Mouse (Mus musculus): ENCODE data around the gene Pnkd. TPM values are rescaled to one million over a fixed set of nuclear protein-coding genes. Genes with fewer than 3 reads are reported as not detected.

Pnkd gene
- polyA plus RNA-seq, 1 experiment from 2014 or later, result 169 TPM

DNA sequence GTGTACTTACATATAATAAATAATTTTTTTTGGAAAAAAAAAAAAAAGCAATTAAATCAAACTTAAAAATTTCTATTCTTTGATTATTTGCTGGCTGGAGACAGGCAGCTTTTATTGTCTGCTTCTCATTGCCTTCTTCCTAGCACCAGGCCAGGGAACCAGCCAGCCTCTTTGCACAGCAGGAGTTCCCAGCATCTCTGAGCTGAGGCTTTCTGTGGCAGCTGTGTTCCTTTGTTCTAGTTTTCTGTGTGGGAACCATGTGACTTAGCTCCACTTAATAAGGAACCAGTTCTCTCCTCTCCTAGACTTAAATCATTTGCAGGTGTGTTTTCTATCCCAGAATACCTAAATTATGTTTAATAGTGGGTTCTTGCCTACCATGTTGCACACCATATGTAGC, 72.8 kb downstream of the Pnkd start:
- no peaks in the 10 kb centered on the region for H3K27me3 ChIP-seq (ENCODE audit: insufficient read depth, low read length)
- no peak for DNase-seq (ENCODE audit: low spot score)
- no peaks in the 10 kb centered on the region for H3K4me1 ChIP-seq (replicated peaks; ENCODE audit: insufficient read depth, low read length)
- no peak overlapping the region for H3K27ac ChIP-seq
- no peak overlapping the region for H3K4me3 ChIP-seq (replicated peaks; ENCODE audit: low read depth, low read length)
- no peak overlapping the region for H3K4me2 ChIP-seq (ENCODE audit: low read length)
- H3K9me3 ChIP-seq (replicated peaks; ENCODE audit: low read length), result no peaks in the 10 kb centered on the region
- no peak for ATAC-seq (replicated peaks; ENCODE audit: low FRiP score, low read depth)
- no peak overlapping the region for H3K9ac ChIP-seq (ENCODE audit: low read depth, low read length)
- no peaks in the 10 kb centered on the region for H3K36me3 ChIP-seq (ENCODE audit: insufficient read depth, low read length)
- TF ChIP-seq CTCF (IDR thresholded peaks at IDR 0.05; ENCODE audit: low read depth), result no peak

DNA sequence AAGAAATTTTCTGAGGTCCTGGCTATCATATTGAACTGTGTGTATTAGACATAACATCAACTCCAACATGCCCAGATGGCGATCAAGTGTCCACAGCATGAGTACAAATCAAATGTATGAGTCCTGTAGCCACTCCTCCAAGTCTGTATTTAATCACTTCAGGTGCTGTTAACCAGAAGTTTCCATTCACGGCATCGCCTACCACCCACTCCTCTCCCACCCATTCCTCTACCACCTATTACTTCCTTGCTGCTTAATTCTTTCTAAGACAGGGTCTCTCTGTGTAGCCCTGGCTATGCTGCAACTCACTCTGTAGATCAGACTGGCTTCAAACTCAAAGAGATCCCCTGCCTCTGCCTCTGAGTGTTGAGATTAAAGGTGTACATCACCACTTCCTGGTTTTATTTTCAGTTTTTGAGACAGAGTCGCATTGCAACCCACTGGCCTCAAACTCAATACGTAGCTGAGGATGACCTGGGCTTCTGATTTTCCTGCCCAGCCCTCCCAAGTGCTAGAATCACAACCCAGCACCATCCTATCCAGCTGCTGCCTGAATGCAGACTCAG, 75.3 kb downstream of the Pnkd start:
- Histone ChIP-seq H3K4me3 (replicated peaks; ENCODE audit: low read depth, low read length) (no peak overlapping the region), H3K4me1 (replicated peaks; ENCODE audit: insufficient read depth, low read length) (no peaks in the 10 kb centered on the region), H3K36me3 (ENCODE audit: insufficient read depth, low read length) (no peaks in the 10 kb centered on the region), H3K9ac (ENCODE audit: low read depth, low read length) (no peak overlapping the region), H3K4me2 (ENCODE audit: low read length) (no peak overlapping the region), H3K27me3 (ENCODE audit: insufficient read depth, low read length) (no peaks in the 10 kb centered on the region), H3K27ac (no peak overlapping the region), H3K9me3 (replicated peaks; ENCODE audit: low read length) (no peaks in the 10 kb centered on the region)
- ATAC-seq (replicated peaks; ENCODE audit: low FRiP score, low read depth), result no peak
- no peak for TF ChIP-seq CTCF (IDR thresholded peaks at IDR 0.05; ENCODE audit: low read depth)
- no peak for DNase-seq (ENCODE audit: low spot score)
- WGBS, result 86% methylated on average over 5 of the region's 5 CpGs

DNA sequence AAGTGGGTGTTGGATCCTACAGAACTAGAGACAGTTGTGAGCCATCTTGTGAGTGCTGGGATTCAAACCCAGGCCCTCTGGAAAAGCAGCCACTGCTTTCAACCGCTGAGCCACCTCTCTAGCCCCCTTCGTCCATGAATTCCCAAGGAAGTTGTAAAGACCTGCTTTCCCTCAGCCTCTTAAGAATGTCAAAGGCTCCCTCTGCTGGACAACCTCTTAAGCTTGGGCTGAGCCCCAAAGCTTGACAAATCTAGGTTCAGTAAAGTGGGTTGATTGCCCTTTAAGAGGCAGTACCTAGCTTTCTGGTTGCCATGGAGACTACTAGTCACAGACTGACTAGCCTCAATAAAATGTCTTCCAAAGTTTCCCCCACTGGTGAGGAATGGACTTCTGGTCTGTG, 77.1 kb downstream of the Pnkd start, which contains the start of gene Catip:
Gene Catip, plus strand, starts transcription at position 297 of the 400 bp plus-strand sequence.
- H3K27ac ChIP-seq, result no peak within 1 kb of the TSS
- no peak within 1 kb of the TSS for H3K4me3 ChIP-seq (replicated peaks; ENCODE audit: low read depth, low read length)
- ATAC-seq (replicated peaks; ENCODE audit: low FRiP score, low read depth), result peak; percentile 54; the same call in 1 of the 2 replicates
- H3K9me3 ChIP-seq (replicated peaks; ENCODE audit: low read length), result no peaks in the 10 kb centered on the region
- H3K27me3 ChIP-seq (ENCODE audit: insufficient read depth, low read length), result no peaks in the 10 kb centered on the region
- no peaks in the 10 kb centered on the region for H3K4me1 ChIP-seq (replicated peaks; ENCODE audit: insufficient read depth, low read length)
- H3K9ac ChIP-seq (ENCODE audit: low read depth, low read length), result no peak within 1 kb of the TSS
- 0% methylated on average over 2 of the region's 2 CpGs for WGBS
- DNase-seq (ENCODE audit: low spot score), result peak; percentile 97
- H3K4me2 ChIP-seq (ENCODE audit: low read length), result no peak within 1 kb of the TSS; the same call in 1 of the 2 replicates
- H3K36me3 ChIP-seq (ENCODE audit: insufficient read depth, low read length), result no peaks in the 10 kb centered on the region
- peak; percentile 93 for TF ChIP-seq CTCF (IDR thresholded peaks at IDR 0.05; ENCODE audit: low read depth)

DNA sequence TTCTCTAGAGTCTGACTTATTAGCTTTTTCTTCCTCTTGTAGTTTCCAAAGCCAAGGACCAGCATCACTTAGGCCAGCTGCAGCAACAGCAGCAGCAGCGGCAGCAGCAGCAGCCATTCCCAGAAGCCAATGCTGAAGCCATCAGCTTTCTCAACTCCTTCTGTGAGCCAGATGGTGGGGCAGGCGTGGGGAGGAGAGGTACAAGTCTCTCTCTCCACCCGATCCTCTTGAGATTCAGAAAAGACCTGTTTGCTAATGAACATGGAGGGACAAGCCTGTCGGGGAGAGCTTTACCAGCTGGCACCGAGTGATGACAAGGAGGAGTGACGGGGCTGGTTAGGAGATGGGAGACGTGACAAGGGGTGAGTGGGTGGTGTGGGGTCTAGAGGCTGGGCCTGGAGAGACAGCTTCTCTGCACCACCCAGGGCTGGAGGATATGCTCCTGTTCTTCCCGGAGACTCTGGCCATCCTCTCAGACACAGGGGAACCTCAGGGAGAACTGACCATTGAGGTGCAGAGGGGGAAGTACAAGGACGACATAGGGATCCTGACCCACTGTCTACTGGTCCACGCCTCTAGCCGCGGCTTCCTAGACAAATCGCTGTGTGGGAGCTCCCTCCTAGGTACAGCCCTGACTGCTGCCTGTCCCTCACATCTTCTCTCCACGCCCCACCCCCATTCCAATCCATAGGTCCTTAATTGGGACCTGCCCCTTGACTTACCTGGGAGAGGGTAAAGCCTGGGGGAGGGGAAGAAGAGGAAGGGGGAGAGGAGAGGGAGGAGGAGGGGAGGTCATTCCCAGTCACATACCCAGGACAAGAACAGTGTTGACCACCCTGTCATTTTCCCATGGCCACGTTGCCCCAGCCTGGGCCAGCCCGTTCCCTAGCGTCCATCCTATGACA, 77.8 kb downstream of the Pnkd start:
- Histone ChIP-seq H3K4me3 (replicated peaks; ENCODE audit: low read depth, low read length) (no peak overlapping the region), H3K9me3 (replicated peaks; ENCODE audit: low read length) (no peaks in the 10 kb centered on the region), H3K4me2 (ENCODE audit: low read length) (no peak overlapping the region; the same call in 1 of the 2 replicates), H3K9ac (ENCODE audit: low read depth, low read length) (no peak overlapping the region), H3K4me1 (replicated peaks; ENCODE audit: insufficient read depth, low read length) (no peaks in the 10 kb centered on the region), H3K27me3 (ENCODE audit: insufficient read depth, low read length) (no peaks in the 10 kb centered on the region), H3K36me3 (ENCODE audit: insufficient read depth, low read length) (no peaks in the 10 kb centered on the region), H3K27ac (no peak overlapping the region)
- ATAC-seq (replicated peaks; ENCODE audit: low FRiP score, low read depth) (peak; percentile 40), DNase-seq (ENCODE audit: low spot score) (no peak)
- TF ChIP-seq CTCF (IDR thresholded peaks at IDR 0.05; ENCODE audit: low read depth), result no peak
- WGBS, result 53% methylated on average over 17 of the region's 17 CpGs

DNA sequence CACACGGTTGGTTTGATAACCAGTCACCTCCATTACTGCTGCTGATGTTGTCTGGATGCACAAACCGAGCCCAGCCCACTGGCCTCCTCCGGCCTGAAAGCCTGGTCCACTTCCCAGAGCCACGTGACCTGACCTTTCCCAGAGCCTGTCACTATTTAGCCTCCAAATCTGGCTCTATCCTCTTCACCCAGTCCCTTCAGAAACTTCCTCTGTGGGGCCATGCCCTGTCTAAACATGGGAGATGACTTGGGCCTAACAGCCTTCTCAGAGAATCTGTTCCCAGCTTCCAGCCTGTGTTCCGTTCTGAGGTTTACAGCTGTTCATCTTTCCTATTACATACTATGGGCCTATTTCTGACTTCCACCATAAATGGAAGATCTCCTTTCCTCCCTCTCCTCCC, 78.7 kb downstream of the Pnkd start:
- ATAC-seq (replicated peaks; ENCODE audit: low FRiP score, low read depth) (no peak), DNase-seq (ENCODE audit: low spot score) (no peak)
- no peak overlapping the region for H3K9ac ChIP-seq (ENCODE audit: low read depth, low read length)
- WGBS, result 61% methylated on average over 5 of the region's 5 CpGs
- no peak overlapping the region for H3K4me3 ChIP-seq (replicated peaks; ENCODE audit: low read depth, low read length)
- no peaks in the 10 kb centered on the region for H3K27me3 ChIP-seq (ENCODE audit: insufficient read depth, low read length)
- H3K36me3 ChIP-seq (ENCODE audit: insufficient read depth, low read length), result no peaks in the 10 kb centered on the region
- H3K4me1 ChIP-seq (replicated peaks; ENCODE audit: insufficient read depth, low read length), result no peaks in the 10 kb centered on the region
- no peak overlapping the region for H3K27ac ChIP-seq
- no peaks in the 10 kb centered on the region for H3K9me3 ChIP-seq (replicated peaks; ENCODE audit: low read length)
- no peak overlapping the region for H3K4me2 ChIP-seq (ENCODE audit: low read length)
- TF ChIP-seq CTCF (IDR thresholded peaks at IDR 0.05; ENCODE audit: low read depth), result no peak

DNA sequence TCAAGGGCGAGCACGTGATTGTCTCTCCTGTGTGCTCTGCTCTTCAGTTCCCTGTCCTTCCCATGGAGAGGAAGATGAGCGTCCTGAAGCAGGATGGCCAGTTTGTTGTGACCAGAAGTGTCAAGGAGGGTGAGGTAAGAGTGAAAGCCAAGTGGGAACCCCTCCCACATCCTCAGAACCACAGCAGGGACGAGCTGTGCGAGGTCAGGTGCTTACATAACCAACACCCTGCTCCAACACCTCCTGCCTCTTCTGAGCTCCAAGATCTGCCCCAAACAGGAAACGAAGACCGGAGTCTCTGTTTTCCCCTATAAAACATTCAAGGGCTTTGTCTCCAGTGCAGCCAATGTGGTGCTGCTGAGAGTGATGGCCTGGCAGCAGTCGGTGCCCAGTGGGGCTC, 79.5 kb downstream of the Pnkd start:
- DNase-seq (ENCODE audit: low spot score), result no peak
- no peak for TF ChIP-seq CTCF (IDR thresholded peaks at IDR 0.05; ENCODE audit: low read depth)
- WGBS, result 62% methylated on average over 8 of the region's 8 CpGs

More for the DNA sequence above, 79.5 kb downstream of the Pnkd start:
- H3K4me2 ChIP-seq (ENCODE audit: low read length), result no peak overlapping the region
- H3K4me3 ChIP-seq (replicated peaks; ENCODE audit: low read depth, low read length), result no peak overlapping the region
- no peak for ATAC-seq (replicated peaks; ENCODE audit: low FRiP score, low read depth)
- H3K36me3 ChIP-seq (ENCODE audit: insufficient read depth, low read length), result no peaks in the 10 kb centered on the region
- no peak overlapping the region for H3K27ac ChIP-seq
- no peaks in the 10 kb centered on the region for H3K27me3 ChIP-seq (ENCODE audit: insufficient read depth, low read length)
- no peaks in the 10 kb centered on the region for H3K9me3 ChIP-seq (replicated peaks; ENCODE audit: low read length)
- no peaks in the 10 kb centered on the region for H3K4me1 ChIP-seq (replicated peaks; ENCODE audit: insufficient read depth, low read length)
- H3K9ac ChIP-seq (ENCODE audit: low read depth, low read length), result no peak overlapping the region

Data from kidney, postnatal 0 days (tissue).